ENCODE assay signal across 13 mouse cellular contexts in the genomic region with DNA sequence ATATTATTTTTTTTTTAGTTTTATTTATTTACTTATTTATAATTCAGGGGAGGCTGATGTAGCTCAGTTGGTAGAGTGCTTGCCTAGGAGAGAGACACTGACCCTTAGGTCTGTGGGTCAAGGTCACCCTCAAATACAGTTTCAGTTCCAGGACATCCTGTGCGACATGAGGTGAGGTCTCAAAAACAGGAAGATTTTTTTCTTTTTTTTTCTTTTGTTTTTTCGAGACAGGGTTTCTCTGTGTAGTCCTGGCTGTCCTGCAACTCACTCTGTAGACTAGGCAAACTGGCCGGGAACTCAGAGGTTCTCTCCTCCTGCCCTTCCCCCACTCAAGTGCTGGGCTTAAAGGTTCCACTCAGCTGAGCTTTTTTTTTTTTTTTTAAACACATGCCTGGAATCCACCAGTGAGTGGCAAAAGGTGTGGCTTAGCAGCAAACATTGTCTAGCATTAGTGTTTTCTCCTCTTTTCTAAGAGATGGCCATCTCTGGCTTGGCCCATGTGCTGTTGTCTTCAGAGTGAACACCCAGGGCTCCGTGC. TPM values are rescaled to one million over a fixed set of nuclear protein-coding genes. Genes with fewer than 3 reads are reported as not detected.
DNase-seq lines count a peak whose midpoint lies in the region; ATAC-seq and TF ChIP-seq lines count a peak whose summit lies in the region.
"Had no signal": no experiment of that assay in that cellular context is flagged by ENCODE, and none has a peak within 500 bp of the region (broad histone marks: within the 10 kb centered on the region; RNA-seq: fewer than 3 reads in every experiment).

No protein-coding gene starts in this region.

- peak overlapping the region; percentile 2 for H3K27ac ChIP-seq in heart, adult 2 months
- no peak overlapping the region for H3K27ac ChIP-seq in midbrain, postnatal 0 days (ENCODE audit: low read depth, low read length)
- H3K27ac ChIP-seq: embryonic facial prominence, embryonic 15.5 days had no signal

- H3K9me3 ChIP-seq in megakaryocyte, embryonic 14.5 days, result no peaks in the 10 kb centered on the region
- H3K9me3 ChIP-seq in midbrain, postnatal 0 days (ENCODE audit: low read length), result no peaks in the 10 kb centered on the region
- H3K9me3 ChIP-seq: embryonic facial prominence, embryonic 15.5 days; lung, embryonic 15.5 days had no signal

- peaks cover 8% of the 10 kb centered on the region for H3K4me1 ChIP-seq in heart, adult 2 months (ENCODE audit: control insufficient read depth, insufficient read depth, low read length)
- H3K4me1 ChIP-seq in megakaryocyte, embryonic 14.5 days, result peaks cover 52% of the 10 kb centered on the region
- peaks cover 14% of the 10 kb centered on the region for H3K4me1 ChIP-seq in lung, adult 2 months (ENCODE audit: control insufficient read depth, insufficient read depth, low read length)
- H3K4me1 ChIP-seq in midbrain, postnatal 0 days (ENCODE audit: insufficient read depth, low read length), result peaks cover 13% of the 10 kb centered on the region

- no peaks in the 10 kb centered on the region for H3K27me3 ChIP-seq in heart, adult 2 months (ENCODE audit: control insufficient read depth, insufficient read depth, low read length)
- H3K27me3 ChIP-seq in megakaryocyte, embryonic 14.5 days (replicated peaks), result no peaks in the 10 kb centered on the region
- no peaks in the 10 kb centered on the region for H3K27me3 ChIP-seq in midbrain, postnatal 0 days (ENCODE audit: insufficient read depth, low read length)
- H3K27me3 ChIP-seq: embryonic facial prominence, embryonic 15.5 days had no signal

- H3K79me2 ChIP-seq in heart, adult 2 months (replicated peaks; ENCODE audit: control insufficient read depth, insufficient read depth, low read length), result no peaks in the 10 kb centered on the region

- intact Hi-C loops in heart, adult 2 months (cut with DNase I), result loop anchor here (10.0 kb wide), 2 partner anchors 140 to 420 kb away; a partner anchor contains a TSS
- intact Hi-C loops in heart, postnatal 25 days (cut with DNase I), result no loop called here

- H3K4me2 ChIP-seq in midbrain, postnatal 0 days (ENCODE audit: low read depth, low read length, poor library complexity, severe bottlenecking), result no peak overlapping the region
- H3K4me2 ChIP-seq: embryonic facial prominence, embryonic 15.5 days had no signal

- H3K36me3 ChIP-seq in heart, adult 2 months (ENCODE audit: control insufficient read depth, insufficient read depth, low read length), result no peaks in the 10 kb centered on the region
- peaks cover 79% of the 10 kb centered on the region for H3K36me3 ChIP-seq in megakaryocyte, embryonic 14.5 days (replicated peaks; ENCODE audit: low read length)
- H3K36me3 ChIP-seq in midbrain, postnatal 0 days (ENCODE audit: insufficient read depth, low read length), result peaks cover 11% of the 10 kb centered on the region; the same call in 1 of the 2 replicates
- H3K36me3 ChIP-seq: lung, embryonic 15.5 days had no signal

- no peak for ATAC-seq in megakaryocyte, adult 5-6 weeks (ENCODE audit: poor library complexity, severe bottlenecking)
- no peak for ATAC-seq in midbrain, postnatal 0 days (ENCODE audit: low FRiP score)
- ATAC-seq: forebrain, postnatal 0 days; hindbrain, embryonic 16.5 days had no signal

- H3K9ac ChIP-seq in heart, adult 2 months (ENCODE audit: low read depth, low read length), result no peak overlapping the region
- H3K9ac ChIP-seq in midbrain, postnatal 0 days (replicated peaks; ENCODE audit: low read length, poor library complexity, severe bottlenecking), result no peak overlapping the region
- H3K9ac ChIP-seq: forebrain, postnatal 0 days; lung, embryonic 15.5 days had no signal

- no peak for DNase-seq in heart, adult 2 months
- no peak for DNase-seq in heart, postnatal 25 days (ENCODE audit: low spot score)
- peak; percentile 43 for DNase-seq in lung, adult 2 months
- DNase-seq in urinary bladder, postnatal 14 days (ENCODE audit: low spot score), result no peak
- no peak for DNase-seq in midbrain, postnatal 0 days (ENCODE audit: low spot score)
- no peak for DNase-seq in cerebellum, postnatal 14 days
- DNase-seq: forebrain, postnatal 0 days; gastrocnemius, postnatal 25 days had no signal

- TF ChIP-seq EP300 in heart, adult 2 months (IDR thresholded peaks at IDR 0.05; ENCODE audit: insufficient read depth, low read depth, low read length), result no peak

- no peak for TF ChIP-seq POLR2A in heart, adult 2 months (IDR thresholded peaks at IDR 0.05; ENCODE audit: insufficient read depth, low read depth, low read length)
- no peak for TF ChIP-seq POLR2A in lung, adult 2 months (IDR thresholded peaks at IDR 0.05; ENCODE audit: borderline replicate concordance, extremely low read depth, low read depth, low read length)

- WGBS in heart, adult 2 months, result 50% methylated on average over 4 of the region's 4 CpGs
- WGBS in lung, adult 2 months, result 36% methylated on average over 4 of the region's 4 CpGs
- 77% methylated on average over 4 of the region's 4 CpGs for WGBS in midbrain, postnatal 0 days

- no peak for TF ChIP-seq CTCF in heart, adult 2 months (IDR thresholded peaks at IDR 0.05)
- no peak for TF ChIP-seq CTCF in lung, adult 2 months (IDR thresholded peaks at IDR 0.05; ENCODE audit: insufficient read depth, low read length)
- TF ChIP-seq CTCF in midbrain, postnatal 0 days (IDR thresholded peaks at IDR 0.05), result no peak

- no peak overlapping the region for H3K4me3 ChIP-seq in heart, adult 2 months
- peak overlapping the region; percentile 78 for H3K4me3 ChIP-seq in megakaryocyte, embryonic 14.5 days (replicated peaks)
- no peak overlapping the region for H3K4me3 ChIP-seq in lung, adult 2 months (replicated peaks; ENCODE audit: extremely low read depth, low read depth, low read length)
- no peak overlapping the region for H3K4me3 ChIP-seq in midbrain, postnatal 0 days (ENCODE audit: low read depth, low read length)
- H3K4me3 ChIP-seq: embryonic facial prominence, embryonic 15.5 days; lung, embryonic 15.5 days had no signal

RNA-seq across cellular contexts. Expression of a gene that starts 7.1 kb away (rescaled TPM):
- total RNA-seq in heart, adult 2 months (2021), result 1 to 10 TPM; 2.1 to 3.2 TPM
- 2.4 and 3.3 TPM in 2 replicates for polyA plus RNA-seq in heart, adult 2 months (2012; rRNA removed)
- total RNA-seq in heart, postnatal 25 days (2021), result 1 to 10 TPM; 3.7 to 4.7 TPM
- 1,043 and 5,254 TPM in 2 replicates for polyA plus RNA-seq in megakaryocyte, embryonic 14.5 days (2012; ENCODE audit: insufficient read depth, low replicate concordance)
- total RNA-seq in megakaryocyte, adult 5-6 weeks (2015), result 1.5 and 3.3 TPM in 2 replicates
- total RNA-seq in megakaryocyte, adult 5-6 weeks (2017), result 1.1 and 3.0 TPM in 2 replicates
- 31.8 and 48.2 TPM in 2 replicates for polyA plus RNA-seq in lung, adult 2 months (2012; rRNA removed)
- total RNA-seq in midbrain, postnatal 0 days (2014; rRNA removed), result 45.1 and 50.6 TPM in 2 replicates
- polyA plus RNA-seq in midbrain, postnatal 0 days (2015; fragmentation: Nextera tagmentation; extraction: Ambion mirVana), result 38.9 and 39.0 TPM in 2 replicates

RNA-seq across cellular contexts. Expression of a gene that starts 28.7 kb away (rescaled TPM):
- total RNA-seq in heart, adult 2 months (2021), result 10 to 100 TPM; 33.1 to 46.7 TPM
- polyA plus RNA-seq in heart, adult 2 months (2012; rRNA removed), result 21.8 and 22.1 TPM in 2 replicates
- 10 to 100 TPM; 30.7 to 35.3 TPM for total RNA-seq in heart, postnatal 25 days (2021)
- polyA plus RNA-seq in megakaryocyte, embryonic 14.5 days (2012; ENCODE audit: insufficient read depth, low replicate concordance), result 27.8 and 101 TPM in 2 replicates
- total RNA-seq in megakaryocyte, adult 5-6 weeks (2015), result 26.0 and 30.3 TPM in 2 replicates
- 117 and 121 TPM in 2 replicates for total RNA-seq in megakaryocyte, adult 5-6 weeks (2017)
- 31.2 and 47.3 TPM in 2 replicates for polyA plus RNA-seq in lung, adult 2 months (2012; rRNA removed)
- 31.5 and 35.0 TPM in 2 replicates for total RNA-seq in midbrain, postnatal 0 days (2014; rRNA removed)
- 12.7 and 13.6 TPM in 2 replicates for polyA plus RNA-seq in midbrain, postnatal 0 days (2015; fragmentation: Nextera tagmentation; extraction: Ambion mirVana)

RNA-seq across cellular contexts. Expression of a gene that starts 41.9 kb away (rescaled TPM):
- total RNA-seq in heart, adult 2 months (2021), result 10 to 100 TPM; 15.4 to 17.4 TPM
- polyA plus RNA-seq in heart, adult 2 months (2012; rRNA removed), result 12.8 and 16.3 TPM in 2 replicates
- total RNA-seq in heart, postnatal 25 days (2021), result 10 to 100 TPM; 13.7 to 15.0 TPM
- polyA plus RNA-seq in megakaryocyte, embryonic 14.5 days (2012; ENCODE audit: insufficient read depth, low replicate concordance), result 53.8 and 168 TPM in 2 replicates
- 7.3 and 8.7 TPM in 2 replicates for total RNA-seq in megakaryocyte, adult 5-6 weeks (2015)
- total RNA-seq in megakaryocyte, adult 5-6 weeks (2017), result 3.7 and 5.4 TPM in 2 replicates
- 54.0 and 76.4 TPM in 2 replicates for polyA plus RNA-seq in lung, adult 2 months (2012; rRNA removed)
- 58.2 and 60.5 TPM in 2 replicates for total RNA-seq in midbrain, postnatal 0 days (2014; rRNA removed)
- 84.2 and 84.5 TPM in 2 replicates for polyA plus RNA-seq in midbrain, postnatal 0 days (2015; fragmentation: Nextera tagmentation; extraction: Ambion mirVana)

RNA-seq across cellular contexts. Expression of a gene that starts 56.0 kb away (rescaled TPM):
- 1 to 10 TPM; 7.9 to 8.1 TPM for total RNA-seq in heart, adult 2 months (2021)
- polyA plus RNA-seq in heart, adult 2 months (2012; rRNA removed), result 10.0 TPM in 2 replicates
- 1 to 10 TPM; 5.1 to 6.5 TPM for total RNA-seq in heart, postnatal 25 days (2021)
- polyA plus RNA-seq in megakaryocyte, embryonic 14.5 days (2012; ENCODE audit: insufficient read depth, low replicate concordance), result 2.0 and 6.6 TPM in 2 replicates
- total RNA-seq in megakaryocyte, adult 5-6 weeks (2015), result 49.8 TPM in 2 replicates
- total RNA-seq in megakaryocyte, adult 5-6 weeks (2017), result 13.6 and 22.2 TPM in 2 replicates
- 36.1 and 39.2 TPM in 2 replicates for polyA plus RNA-seq in lung, adult 2 months (2012; rRNA removed)
- 0.85 and 1.4 TPM in 2 replicates for total RNA-seq in midbrain, postnatal 0 days (2014; rRNA removed)
- polyA plus RNA-seq in midbrain, postnatal 0 days (2015; fragmentation: Nextera tagmentation; extraction: Ambion mirVana), result 1.4 TPM in 2 replicates
